Mouse (Mus musculus) CH12.LX (cell line): ENCODE data around the gene Nlrc3.

Source experiments
- GABPA ChIP-seq: IDR thresholded peaks from 2 replicates; pipeline ENCODE4 v1.6.1; 2012; ENCODE audit warnings: low read depth, low read length, improper control_type of control experiment, inconsistent platforms; ENCODE audit not compliant: insufficient replicate concordance
- KAT2A ChIP-seq: IDR thresholded peaks from 2 replicates; pipeline ENCODE4 v1.6.1; 2012; ENCODE audit warnings: low read length, improper control_type of control experiment, inconsistent platforms; ENCODE audit not compliant: insufficient replicate concordance
- MAFK ChIP-seq: IDR thresholded peaks from 2 replicates; pipeline ENCODE4 v1.6.1; 2011; ENCODE audit warnings: low read length, improper control_type of control experiment; ENCODE audit not compliant: insufficient replicate concordance

DNA sequence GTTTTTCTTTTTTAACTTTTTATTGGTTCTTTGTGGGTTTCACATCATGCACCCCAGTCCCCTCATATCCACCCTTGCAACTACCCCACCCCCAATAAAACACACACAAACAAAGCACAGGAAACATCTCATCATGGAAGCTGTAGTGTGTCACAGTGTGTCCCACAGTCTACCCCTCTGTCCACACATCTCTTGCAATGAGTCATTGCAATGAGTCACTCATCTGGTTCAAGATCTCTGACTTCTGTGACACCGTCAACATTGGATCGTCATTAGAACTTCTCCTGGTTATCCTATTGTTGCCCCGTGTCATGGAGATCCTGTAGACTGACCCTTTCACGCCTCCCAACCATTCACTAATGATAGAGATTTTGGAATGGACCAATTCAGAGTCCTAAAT, 41.7 kb downstream of the Nlrc3 start:
- TF ChIP-seq MAFK: no peak
- no peak for TF ChIP-seq GABPA
- no peak for TF ChIP-seq KAT2A
